Mouse (Mus musculus): ENCODE measurements around the gene Pip5k1a. TPM values are rescaled to one million over a fixed set of nuclear protein-coding genes. Genes with fewer than 3 reads are reported as not detected.
A peak's percentile ranks its signal among the peaks of the same experiment; 100 is the strongest.
"Not testable (repeated sequence)": the region's sequence is repeated elsewhere in the genome, so short reads cannot be mapped to it uniquely, and the experiment has no call there.

The Pip5k1a gene
- polyA plus RNA-seq, 1 experiment from 2014 or later: 14.6 TPM

- H3K4me1 ChIP-seq (ENCODE audit: control insufficient read depth, insufficient read depth, low read length): 0 out of 2 replicates have a peak, but pooled peaks cover 8% of the 10 kb centered on the region
- H3K9ac ChIP-seq (replicated peaks; ENCODE audit: low read depth, low read length): no peak overlapping the region
- no peak overlapping the region for H3K4me3 ChIP-seq (ENCODE audit: low read depth, low read length)
- no peak overlapping the region for H3K27ac ChIP-seq (ENCODE audit: low read length)
- no peak for ATAC-seq (ENCODE audit: insufficient number of reproducible peaks, insufficient read depth, low FRiP score, low read depth)
- H3K9me3 ChIP-seq (ENCODE audit: control insufficient read depth, low read depth, low read length): no peaks in the 10 kb centered on the region
- 70% methylated on average over 25 of the region's 25 CpGs for WGBS
- peaks cover 5% of the 10 kb centered on the region; the same call in 1 of the 2 replicates for H3K36me3 ChIP-seq (ENCODE audit: control insufficient read depth, insufficient read depth, low read length)
- no peak overlapping the region for H3K4me2 ChIP-seq (replicated peaks; ENCODE audit: low read depth, low read length)
- H3K27me3 ChIP-seq (ENCODE audit: control insufficient read depth, insufficient read depth, low read length): no peaks in the 10 kb centered on the region
These were observed 33.0 kb upstream of the Pip5k1a start for GRCm38 (mm10) chr3:95139586-95140288.

- Histone ChIP-seq H3K4me2 (replicated peaks; ENCODE audit: low read depth, low read length) (no peak overlapping the region), H3K27ac (ENCODE audit: low read length) (no peak overlapping the region), H3K4me3 (ENCODE audit: low read depth, low read length) (no peak overlapping the region), H3K4me1 (ENCODE audit: control insufficient read depth, insufficient read depth, low read length) (0 out of 2 replicates have a peak, but pooled peaks cover 11% of the 10 kb centered on the region), H3K9me3 (ENCODE audit: control insufficient read depth, low read depth, low read length) (no peaks in the 10 kb centered on the region), H3K36me3 (ENCODE audit: control insufficient read depth, insufficient read depth, low read length) (peaks cover 9% of the 10 kb centered on the region; the same call in 1 of the 2 replicates), H3K27me3 (ENCODE audit: control insufficient read depth, insufficient read depth, low read length) (no peaks in the 10 kb centered on the region), H3K9ac (replicated peaks; ENCODE audit: low read depth, low read length) (no peak overlapping the region)
- no peak for ATAC-seq (ENCODE audit: insufficient number of reproducible peaks, insufficient read depth, low FRiP score, low read depth)
- 91% methylated on average over 3 of the region's 3 CpGs for WGBS
These were observed 29.6 kb upstream of the Pip5k1a start for GRCm38 (mm10) chr3:95136336-95136735.

GRCm38 (mm10) chr3:95135433-95136052 lies 28.8 kb upstream of the Pip5k1a start:
- Histone ChIP-seq H3K9ac (replicated peaks; ENCODE audit: low read depth, low read length) (no peak overlapping the region), H3K4me3 (ENCODE audit: low read depth, low read length) (no peak overlapping the region), H3K4me2 (replicated peaks; ENCODE audit: low read depth, low read length) (peak overlapping the region; percentile 53), H3K36me3 (ENCODE audit: control insufficient read depth, insufficient read depth, low read length) (peaks cover 9% of the 10 kb centered on the region; the same call in 1 of the 2 replicates), H3K27ac (ENCODE audit: low read length) (no peak overlapping the region), H3K4me1 (ENCODE audit: control insufficient read depth, insufficient read depth, low read length) (0 out of 2 replicates have a peak, but pooled peaks cover 11% of the 10 kb centered on the region), H3K9me3 (ENCODE audit: control insufficient read depth, low read depth, low read length) (no peaks in the 10 kb centered on the region), H3K27me3 (ENCODE audit: control insufficient read depth, insufficient read depth, low read length) (no peaks in the 10 kb centered on the region)
- 79% methylated on average over 7 of the region's 7 CpGs for WGBS
- no peak for ATAC-seq (ENCODE audit: insufficient number of reproducible peaks, insufficient read depth, low FRiP score, low read depth)

GRCm38 (mm10) chr3:95135023-95135422 lies 28.3 kb upstream of the Pip5k1a start:
- 14% methylated on average over 6 of the region's 6 CpGs for WGBS
- peak overlapping the region; percentile 32 for H3K4me3 ChIP-seq (ENCODE audit: low read depth, low read length)
- H3K4me1 ChIP-seq (ENCODE audit: control insufficient read depth, insufficient read depth, low read length): 0 out of 2 replicates have a peak, but pooled peaks cover 11% of the 10 kb centered on the region
- H3K36me3 ChIP-seq (ENCODE audit: control insufficient read depth, insufficient read depth, low read length): peaks cover 9% of the 10 kb centered on the region; the same call in 1 of the 2 replicates
- peak; percentile 44 for ATAC-seq (ENCODE audit: insufficient number of reproducible peaks, insufficient read depth, low FRiP score, low read depth)
- H3K9me3 ChIP-seq (ENCODE audit: control insufficient read depth, low read depth, low read length): no peaks in the 10 kb centered on the region
- H3K27ac ChIP-seq (ENCODE audit: low read length): no peak overlapping the region
- H3K9ac ChIP-seq (replicated peaks; ENCODE audit: low read depth, low read length): 0 out of 2 replicates have a peak overlapping the region, but pooled peaks have one; percentile 21
- no peaks in the 10 kb centered on the region for H3K27me3 ChIP-seq (ENCODE audit: control insufficient read depth, insufficient read depth, low read length)
- peak overlapping the region; percentile 53 for H3K4me2 ChIP-seq (replicated peaks; ENCODE audit: low read depth, low read length)

GRCm38 (mm10) chr3:95134133-95134532 lies 27.4 kb upstream of the Pip5k1a start:
- H3K9me3 ChIP-seq (ENCODE audit: control insufficient read depth, low read depth, low read length); H3K27ac ChIP-seq (ENCODE audit: low read length); H3K36me3 ChIP-seq (ENCODE audit: control insufficient read depth, insufficient read depth, low read length); H3K9ac ChIP-seq (replicated peaks; ENCODE audit: low read depth, low read length); H3K4me2 ChIP-seq (replicated peaks; ENCODE audit: low read depth, low read length); H3K27me3 ChIP-seq (ENCODE audit: control insufficient read depth, insufficient read depth, low read length): not testable (repeated sequence)
- WGBS: no CpG with 5 or more reads among the region's 12 CpGs
- ATAC-seq (ENCODE audit: insufficient number of reproducible peaks, insufficient read depth, low FRiP score, low read depth): peak; percentile 51; the same call in 1 of the 2 replicates
- H3K4me1 ChIP-seq (ENCODE audit: control insufficient read depth, insufficient read depth, low read length): 0 out of 2 replicates have a peak, but pooled peaks cover 11% of the 10 kb centered on the region
- H3K4me3 ChIP-seq (ENCODE audit: low read depth, low read length): peak overlapping the region; percentile 44

GRCm38 (mm10) chr3:95133680-95134101 lies 27.0 kb upstream of the Pip5k1a start, which contains the start of the genes Scnm1 and Lysmd1:
Scnm1 (minus strand) TSS chr3:95134011.
Lysmd1 (plus strand) TSS chr3:95134088.
- peak within 1 kb of the TSS; percentile 45 for H3K9ac ChIP-seq (replicated peaks; ENCODE audit: low read depth, low read length)
- H3K27me3 ChIP-seq (ENCODE audit: control insufficient read depth, insufficient read depth, low read length): no peaks in the 10 kb centered on the region
- H3K4me2 ChIP-seq (replicated peaks; ENCODE audit: low read depth, low read length): peak within 1 kb of the TSS; percentile 53
- H3K9me3 ChIP-seq (ENCODE audit: control insufficient read depth, low read depth, low read length): no peaks in the 10 kb centered on the region
- 0 out of 2 replicates have a peak, but pooled peaks cover 11% of the 10 kb centered on the region for H3K4me1 ChIP-seq (ENCODE audit: control insufficient read depth, insufficient read depth, low read length)
- peak; percentile 92 for ATAC-seq (ENCODE audit: insufficient number of reproducible peaks, insufficient read depth, low FRiP score, low read depth)
- WGBS: under 1% methylated on average over 20 of the region's 20 CpGs
- peak within 1 kb of the TSS; percentile 6; the same call in 1 of the 2 replicates for H3K27ac ChIP-seq (ENCODE audit: low read length)
- peak within 1 kb of the TSS; percentile 44 for H3K4me3 ChIP-seq (ENCODE audit: low read depth, low read length)
- peaks cover 3% of the 10 kb centered on the region; the same call in 1 of the 2 replicates for H3K36me3 ChIP-seq (ENCODE audit: control insufficient read depth, insufficient read depth, low read length)

GRCm38 (mm10) chr3:95133176-95133575 lies 26.4 kb upstream of the Pip5k1a start:
- Histone ChIP-seq H3K9me3 (ENCODE audit: control insufficient read depth, low read depth, low read length) (no peaks in the 10 kb centered on the region), H3K36me3 (ENCODE audit: control insufficient read depth, insufficient read depth, low read length) (peaks cover 3% of the 10 kb centered on the region; the same call in 1 of the 2 replicates), H3K27ac (ENCODE audit: low read length) (no peak overlapping the region), H3K4me2 (replicated peaks; ENCODE audit: low read depth, low read length) (peak overlapping the region; percentile 53), H3K27me3 (ENCODE audit: control insufficient read depth, insufficient read depth, low read length) (no peaks in the 10 kb centered on the region), H3K4me1 (ENCODE audit: control insufficient read depth, insufficient read depth, low read length) (0 out of 2 replicates have a peak, but pooled peaks cover 11% of the 10 kb centered on the region), H3K9ac (replicated peaks; ENCODE audit: low read depth, low read length) (peak overlapping the region; percentile 45; the same call in 1 of the 2 replicates), H3K4me3 (ENCODE audit: low read depth, low read length) (peak overlapping the region; percentile 44)
- WGBS: 51% methylated on average over 11 of the region's 11 CpGs
- no peak for ATAC-seq (ENCODE audit: insufficient number of reproducible peaks, insufficient read depth, low FRiP score, low read depth)

GRCm38 (mm10) chr3:95132389-95132788 lies 25.7 kb upstream of the Pip5k1a start:
- not testable (repeated sequence) for ATAC-seq (ENCODE audit: insufficient number of reproducible peaks, insufficient read depth, low FRiP score, low read depth); H3K9ac ChIP-seq (replicated peaks; ENCODE audit: low read depth, low read length); H3K27me3 ChIP-seq (ENCODE audit: control insufficient read depth, insufficient read depth, low read length); H3K9me3 ChIP-seq (ENCODE audit: control insufficient read depth, low read depth, low read length); H3K36me3 ChIP-seq (ENCODE audit: control insufficient read depth, insufficient read depth, low read length); H3K4me2 ChIP-seq (replicated peaks; ENCODE audit: low read depth, low read length); H3K4me3 ChIP-seq (ENCODE audit: low read depth, low read length); H3K27ac ChIP-seq (ENCODE audit: low read length)
- H3K4me1 ChIP-seq (ENCODE audit: control insufficient read depth, insufficient read depth, low read length): 0 out of 2 replicates have a peak, but pooled peaks cover 11% of the 10 kb centered on the region
- 91% methylated on average over 2 of the region's 2 CpGs for WGBS

All from stomach, embryonic 14.5 days (tissue).